Mouse (Mus musculus) heart, adult 10 weeks (tissue): ENCODE data around the gene Prss44. TPM values are rescaled to one million over a fixed set of nuclear protein-coding genes. Genes with fewer than 3 reads are reported as not detected.

Experiments
- polyA plus RNA-seq: library from polyadenylated mRNA; stranded (reverse); fragments of 350-450 nt; fragmentation: Illumina TruSeq; extraction: RNeasy Lipid Tissue Mini Kit (QIAGEN cat#74804); gene quantifications from one replicate; pipeline ENCODE4 v1.2.3, GENCODE M21; 2014; ENCODE audit warnings: low read depth, low replicate concordance

Gene Prss44
- polyA plus RNA-seq = not detected

GRCm38 (mm10) chr9:110813789-110814188 lies at the start of gene Prss44:
Gene Prss44 (plus strand): TSS chr9:110813994.

GRCm38 (mm10) chr9:110797866-110798265 lies 15.9 kb upstream of the Prss44 start, which contains the start of gene Prss42:
Gene Prss42 (plus strand): TSS chr9:110798166.

GRCm38 (mm10) chr9:110826390-110826789 lies 12.6 kb downstream of the Prss44 start, which contains the start of gene Prss43:
Gene Prss43 (plus strand): TSS chr9:110826690.

GRCm38 (mm10) chr9:110834411-110834810 lies 20.6 kb downstream of the Prss44 start, which contains the start of gene Prss45:
Gene Prss45 (plus strand): TSS chr9:110834588.

GRCm38 (mm10) chr9:110844206-110844605 lies 30.4 kb downstream of the Prss44 start, which contains the start of gene Prss46:
Gene Prss46 (plus strand): TSS chr9:110844506.

GRCm38 (mm10) chr9:110857781-110858472 lies 44.1 kb downstream of the Prss44 start, which contains the start of gene Prss50:
Gene Prss50 (plus strand): TSS chr9:110857967.

Other genes with a start within 250 kb of the Prss44 start
- gene Nradd, start 189.5 kb upstream of the Prss44 start, polyA plus RNA-seq = 2.3 TPM
- gene Nbeal2, start 159.8 kb upstream of the Prss44 start, polyA plus RNA-seq = 9.7 TPM
- 89.4 TPM for gene Ccdc12, start 157.5 kb upstream of the Prss44 start, polyA plus RNA-seq
- 10,021 TPM for gene Myl3, start 72.1 kb upstream of the Prss44 start, polyA plus RNA-seq
- gene Pth1r, start 66.8 kb upstream of the Prss44 start, polyA plus RNA-seq = 7.8 TPM
- not detected for gene Prss42, start 15.8 kb upstream of the Prss44 start, polyA plus RNA-seq
- not detected for gene Prss43, start 12.7 kb downstream of the Prss44 start, polyA plus RNA-seq
- not detected for gene Prss45, start 20.6 kb downstream of the Prss44 start, polyA plus RNA-seq
- not detected for gene Prss46, start 30.5 kb downstream of the Prss44 start, polyA plus RNA-seq
- gene Prss50, start 44.0 kb downstream of the Prss44 start, polyA plus RNA-seq = not detected
- 16.9 TPM for gene Als2cl, start 65.9 kb downstream of the Prss44 start, polyA plus RNA-seq
- gene Tmie, start 66.1 kb downstream of the Prss44 start, polyA plus RNA-seq = 2.2 TPM
- not detected for gene Fam240a, start 102.9 kb downstream of the Prss44 start, polyA plus RNA-seq
- gene Tdgf1, start 132.2 kb downstream of the Prss44 start, polyA plus RNA-seq = not detected
- gene Lrrc2, start 137.6 kb downstream of the Prss44 start, polyA plus RNA-seq = 288 TPM
- 5.5 TPM for gene Rtp3, start 176.6 kb downstream of the Prss44 start, polyA plus RNA-seq
- not detected for gene Ltf, start 205.3 kb downstream of the Prss44 start, polyA plus RNA-seq
- gene Ccrl2, start 243.5 kb downstream of the Prss44 start, polyA plus RNA-seq = 16.8 TPM